Mouse (Mus musculus) liver, embryonic 14.5 days (tissue): ENCODE measurements around the gene Ccdc8.

Source experiments
- CTCF ChIP-seq: IDR thresholded peaks from 2 replicates; pipeline ENCODE4 v1.5.1; 2016; ENCODE audit warnings: antibody characterized with exemption, low read depth, control low read depth
- EP300 ChIP-seq: IDR thresholded peaks from 2 replicates; pipeline ENCODE4 v1.6.1; 2016; ENCODE audit warnings: antibody characterized with exemption, low read depth

DNA sequence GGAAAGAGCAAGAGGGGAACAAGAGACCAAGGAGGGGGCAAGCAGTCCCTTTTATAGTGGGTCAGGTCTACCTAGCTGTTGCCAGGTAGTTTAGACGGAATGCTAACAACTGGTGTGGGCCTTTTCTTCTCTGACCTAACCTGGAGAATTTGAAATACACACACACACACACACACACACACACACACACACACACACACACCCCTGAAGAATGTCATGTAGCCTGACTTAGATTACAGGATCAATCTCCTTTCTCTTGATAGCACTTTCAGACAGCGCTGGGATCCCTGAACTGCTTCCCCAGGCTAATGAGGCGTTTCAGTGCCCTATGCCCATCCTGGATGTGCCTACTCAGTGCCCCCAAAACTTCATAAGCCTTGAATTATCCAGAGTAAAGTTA, 13.9 kb upstream of the Ccdc8 start:
- no peak for TF ChIP-seq CTCF
- TF ChIP-seq EP300, result no peak
